Mouse (Mus musculus): Measurements from ENCODE around the gene Nrxn3. TPM values are rescaled to one million over a fixed set of nuclear protein-coding genes. Genes with fewer than 3 reads are reported as not detected.

The Nrxn3 gene
- total RNA-seq, 2 experiments from 2014 or later, result 0.51 to 0.55 TPM

DNA sequence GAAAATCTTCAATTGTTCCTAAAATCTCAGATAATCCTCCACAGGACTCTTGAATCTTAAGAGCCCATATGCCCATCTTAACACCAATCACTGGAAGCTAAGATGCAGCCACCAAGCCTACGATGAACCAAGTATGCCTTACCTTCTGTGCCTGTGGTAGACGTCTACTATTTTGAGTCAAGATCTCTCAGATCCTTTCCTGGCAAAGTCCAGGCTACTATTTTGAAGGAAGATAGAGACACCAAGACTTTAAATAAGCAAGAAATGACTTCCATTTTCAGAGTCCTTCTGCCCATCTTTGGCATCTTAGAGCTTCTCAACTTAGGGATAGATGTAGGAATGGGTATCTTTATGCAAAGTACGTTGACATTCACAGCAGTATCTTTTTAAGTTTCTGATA lies 561.7 kb downstream of the Nrxn3 start:
- intact Hi-C loops (cut with DNase I; ENCODE audit: low total_unique reads), result no loop called here
- no peak for DNase-seq

DNA sequence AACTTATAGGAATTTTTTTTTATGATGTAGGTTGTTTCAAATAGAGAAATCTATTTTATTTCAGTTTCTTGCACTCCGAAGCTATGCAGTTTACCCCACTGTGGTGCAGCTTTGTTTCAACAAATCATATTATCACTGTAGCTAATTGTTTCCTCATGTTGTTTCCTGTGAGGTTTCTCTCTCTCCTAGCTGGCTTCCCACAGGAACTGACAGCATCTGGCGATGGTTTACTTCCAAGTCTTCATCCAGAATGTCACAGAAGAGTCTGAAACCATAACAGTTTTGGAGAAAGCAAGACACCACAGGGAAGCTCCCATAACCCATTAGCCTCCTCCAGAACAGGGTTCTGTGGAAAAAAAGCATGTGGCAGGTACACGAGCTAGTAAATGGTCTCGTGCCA lies 564.4 kb downstream of the Nrxn3 start:
- DNase-seq, result no peak
- intact Hi-C loops (cut with DNase I; ENCODE audit: low total_unique reads), result no loop called here

DNA sequence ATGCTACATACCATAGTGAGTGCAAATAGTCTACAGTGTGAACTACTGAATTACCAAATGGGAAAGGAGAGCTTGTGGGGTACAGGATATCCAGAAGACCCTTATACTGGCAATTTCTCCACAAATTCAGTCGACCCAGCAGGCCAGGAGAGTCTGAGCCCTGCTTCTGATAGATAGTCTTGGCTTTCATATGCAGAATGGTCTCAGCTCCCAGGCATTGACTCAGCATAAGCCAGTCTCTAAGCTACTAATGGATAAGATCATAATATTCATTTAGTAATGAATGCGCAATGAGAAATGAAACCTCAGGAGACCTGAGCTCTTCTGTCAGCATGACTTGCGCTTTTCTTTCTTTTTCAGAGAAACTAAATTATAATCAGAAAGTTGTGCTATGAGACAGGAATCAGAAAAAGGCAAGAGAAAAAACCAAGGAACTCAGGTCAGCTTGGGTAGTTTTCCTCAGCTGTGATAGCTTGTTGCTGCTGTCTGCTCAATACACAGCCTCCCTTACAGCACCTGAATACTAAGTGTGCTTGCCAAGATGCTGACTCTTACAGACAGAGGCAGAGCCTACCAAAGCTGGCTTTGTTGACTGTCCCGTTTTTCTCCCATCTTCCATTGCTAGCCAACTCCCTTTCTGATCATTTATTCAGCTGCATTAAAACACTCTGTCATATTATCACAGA lies 567.1 kb downstream of the Nrxn3 start:
- no peak for DNase-seq
- intact Hi-C loops (cut with DNase I; ENCODE audit: low total_unique reads), result no loop called here

DNA sequence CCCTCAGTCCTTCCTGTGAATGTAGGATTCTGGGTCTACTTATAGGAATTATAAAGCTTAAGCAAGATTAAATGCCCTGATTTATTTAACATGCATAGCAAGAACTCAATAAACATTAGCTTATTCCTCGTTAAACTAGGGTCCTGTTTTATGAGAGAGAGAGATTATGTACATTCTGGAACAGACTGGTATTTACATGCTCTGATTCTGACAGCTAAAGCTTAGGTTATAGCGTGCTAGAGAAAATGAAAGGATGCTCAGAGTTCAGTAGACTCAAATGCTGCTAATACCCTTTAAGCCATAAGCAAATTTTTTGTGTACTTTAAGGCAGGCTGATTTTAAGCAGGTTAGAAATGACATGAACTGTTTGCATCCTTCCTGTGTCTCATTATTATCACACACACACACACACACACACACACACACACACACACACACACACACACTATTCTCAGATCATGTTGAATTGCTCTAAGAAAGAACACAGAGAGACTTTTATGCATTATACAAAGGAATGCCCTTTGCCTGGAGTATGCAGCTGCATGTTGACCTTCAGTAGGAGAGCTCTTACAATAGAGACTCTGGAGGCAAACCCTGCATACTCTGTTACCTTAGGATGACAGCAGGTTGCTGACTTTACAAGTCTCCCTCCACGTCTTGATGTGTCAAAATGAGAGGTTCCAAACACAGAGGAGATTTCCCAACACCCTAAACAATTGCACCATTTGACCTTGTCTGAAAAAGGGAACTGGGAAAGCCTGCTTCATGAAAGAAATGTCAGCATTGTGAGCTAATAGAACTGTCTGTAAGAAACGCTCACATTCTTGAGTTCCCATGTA lies 568.3 kb downstream of the Nrxn3 start:
- intact Hi-C loops (cut with DNase I; ENCODE audit: low total_unique reads), result no loop called here
- DNase-seq, result no peak

DNA sequence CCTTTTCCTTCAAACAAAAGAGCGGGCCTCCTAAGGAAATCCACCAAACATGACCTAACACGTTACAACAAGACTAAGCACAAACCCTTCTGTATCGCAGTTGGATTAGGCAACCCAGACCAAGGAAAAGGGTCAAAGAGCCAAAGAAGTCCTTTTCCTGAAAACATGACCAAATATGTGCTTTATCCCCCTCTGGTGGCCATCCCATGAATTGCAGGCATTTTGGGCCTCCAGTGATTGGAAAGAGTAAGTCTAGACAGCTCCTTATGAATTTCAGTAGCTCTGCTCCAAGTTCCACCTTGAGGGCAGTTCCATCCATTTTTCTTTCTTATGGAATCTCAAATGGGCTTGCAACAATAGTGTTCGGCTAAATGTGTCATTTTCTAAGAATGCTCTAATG lies 579.3 kb downstream of the Nrxn3 start:
- intact Hi-C loops (cut with DNase I; ENCODE audit: low total_unique reads), result no loop called here
- peak; percentile 23 for DNase-seq

DNA sequence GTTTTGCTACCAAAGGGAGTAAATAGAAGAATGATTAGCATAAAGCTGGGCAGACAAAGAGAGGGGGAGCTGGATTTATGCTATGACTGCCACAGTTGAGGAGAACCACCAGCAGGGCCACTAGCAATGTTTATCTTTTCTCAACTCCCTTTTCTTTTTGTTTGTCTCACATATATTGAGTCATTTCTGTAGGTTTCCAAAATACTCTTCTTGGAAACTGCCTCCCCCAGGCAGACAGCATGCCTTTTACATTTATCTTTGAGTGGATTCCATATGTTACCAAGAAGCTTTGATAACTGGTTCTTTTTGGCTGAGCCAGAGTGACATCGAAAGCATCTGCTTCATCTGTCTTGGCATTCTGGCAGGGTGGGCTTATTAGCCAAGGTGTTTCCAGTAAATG lies 587.5 kb downstream of the Nrxn3 start:
- intact Hi-C loops (cut with DNase I; ENCODE audit: low total_unique reads), result no loop called here
- DNase-seq, result no peak

DNA sequence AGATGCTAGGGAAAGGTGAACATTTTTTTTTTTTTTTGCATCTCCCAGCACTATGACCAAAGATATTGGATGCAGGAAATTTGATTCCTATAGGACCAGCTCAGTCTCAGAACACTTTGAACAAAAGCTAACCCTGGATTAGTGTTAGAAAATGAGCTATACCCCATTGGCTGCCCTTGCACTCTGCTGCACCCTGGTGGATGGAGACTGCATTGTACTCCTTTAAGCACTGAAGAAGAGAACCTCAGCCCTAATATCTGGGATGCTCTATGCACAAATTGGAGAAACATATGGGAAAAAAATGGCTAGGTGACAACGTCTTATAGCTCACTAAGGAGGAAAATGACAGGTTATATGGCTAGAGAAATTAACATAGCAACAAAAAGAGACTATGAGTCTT lies 589.9 kb downstream of the Nrxn3 start:
- intact Hi-C loops (cut with DNase I; ENCODE audit: low total_unique reads), result no loop called here
- DNase-seq, result no peak

DNA sequence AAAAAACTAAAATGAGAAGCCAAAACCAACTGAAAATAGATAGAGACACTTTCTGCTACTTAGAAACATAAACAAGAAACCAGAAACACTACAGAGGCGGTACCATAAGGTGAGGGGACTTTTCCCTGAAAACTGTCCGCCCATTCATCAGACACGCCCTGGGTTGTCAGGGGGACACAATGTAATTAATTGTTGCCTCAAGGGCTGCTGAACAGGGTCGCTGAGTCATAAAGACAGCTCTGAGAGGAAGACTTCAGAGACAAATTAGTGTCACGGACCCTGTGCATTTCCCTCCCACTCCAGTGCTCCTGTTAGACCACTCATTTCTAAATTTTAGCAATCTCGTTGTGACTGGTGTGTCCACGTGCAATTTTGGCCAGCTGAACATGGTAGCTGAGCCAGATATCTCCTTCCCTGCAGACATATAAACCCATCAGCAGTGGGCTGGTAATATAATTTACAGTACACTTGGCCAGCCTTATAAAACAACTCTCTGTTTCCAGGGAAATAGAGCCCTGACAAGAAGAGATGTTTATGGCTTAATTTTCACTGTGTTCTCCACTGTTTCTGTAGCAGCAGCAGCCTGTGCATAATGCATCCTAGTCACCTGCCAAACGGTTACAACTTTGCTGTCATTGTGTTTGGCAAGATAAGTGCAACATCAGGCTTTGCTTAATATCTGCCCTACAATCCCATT lies 603.3 kb downstream of the Nrxn3 start:
- intact Hi-C loops (cut with DNase I; ENCODE audit: low total_unique reads), result no loop called here
- no peak for DNase-seq

DNA sequence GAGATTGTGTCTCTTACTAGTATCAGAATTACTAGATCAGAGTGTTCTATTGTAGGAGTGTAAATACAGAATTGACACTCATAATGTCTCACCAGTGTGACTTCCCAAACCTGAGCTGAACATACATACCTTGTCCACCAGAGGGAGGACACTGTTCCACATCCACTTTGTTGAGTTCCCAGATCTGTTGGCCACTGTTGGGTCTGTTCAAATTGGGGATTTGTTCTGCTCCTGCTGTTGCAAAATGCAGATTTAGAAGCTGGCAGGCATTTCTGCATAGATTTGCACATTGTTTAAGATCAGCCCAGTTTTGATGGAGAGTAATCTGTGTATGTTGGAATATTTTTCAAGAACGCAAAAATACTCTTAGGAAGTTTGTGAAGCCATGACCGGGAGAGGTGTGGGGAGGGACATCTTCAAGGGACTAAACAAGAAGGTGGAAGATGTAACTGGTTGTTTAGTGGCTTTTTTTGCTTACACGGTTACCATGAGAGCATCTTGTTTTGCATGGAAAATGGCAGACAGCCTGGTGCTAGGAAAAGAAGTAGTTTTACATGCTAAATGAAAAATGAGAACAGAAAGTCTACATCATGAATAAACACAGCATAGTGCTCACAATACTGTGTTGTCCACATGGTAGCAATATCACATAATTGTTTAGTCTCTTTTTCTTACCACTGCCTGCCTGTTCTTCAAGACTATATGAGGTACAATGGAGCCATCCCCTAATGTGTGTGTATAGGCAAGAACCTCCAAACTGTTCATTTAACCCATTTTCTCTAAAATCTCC lies 609.0 kb downstream of the Nrxn3 start:
- no peak for DNase-seq
- intact Hi-C loops (cut with DNase I; ENCODE audit: low total_unique reads), result no loop called here

DNA sequence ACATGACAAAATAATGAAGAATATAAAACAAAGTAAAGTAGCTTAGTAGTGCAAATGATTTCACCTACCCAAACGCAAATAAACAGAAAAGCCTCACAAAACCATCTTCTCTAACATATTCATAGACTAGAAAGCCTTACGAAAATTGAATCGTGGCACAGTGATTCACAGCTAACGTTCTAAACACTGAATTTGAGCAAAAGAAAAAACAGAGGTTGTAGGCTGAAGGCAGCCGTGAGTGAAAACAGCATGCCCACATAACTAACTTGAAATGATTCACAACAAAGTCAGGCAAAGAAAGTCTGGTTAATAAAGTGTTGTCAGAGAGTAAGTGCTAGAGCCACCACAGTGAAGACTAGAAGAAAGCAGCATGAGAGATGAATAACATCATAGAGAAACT lies 610.8 kb downstream of the Nrxn3 start:
- no peak for DNase-seq
- intact Hi-C loops (cut with DNase I; ENCODE audit: low total_unique reads), result no loop called here

DNA sequence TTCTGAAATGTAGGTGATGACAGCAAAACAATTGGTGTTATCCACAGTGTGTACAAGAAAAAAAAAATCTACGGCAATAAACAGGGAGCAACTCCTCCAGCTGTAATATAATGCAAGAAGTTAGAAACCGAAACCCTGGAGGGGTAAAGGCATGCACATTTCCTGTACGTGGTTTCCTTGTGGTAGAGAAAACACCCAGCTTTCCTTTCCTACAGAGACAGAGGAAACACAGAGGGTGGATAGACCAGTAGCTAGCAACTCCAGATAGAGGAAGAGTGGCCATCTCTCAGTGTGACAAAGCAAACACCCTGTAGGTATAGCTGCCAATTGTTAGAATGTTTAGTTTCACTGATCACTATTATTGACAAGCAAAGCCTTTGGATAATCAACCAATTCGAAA lies 642.2 kb downstream of the Nrxn3 start:
- no peak for DNase-seq
- intact Hi-C loops (cut with DNase I; ENCODE audit: low total_unique reads), result no loop called here

DNA sequence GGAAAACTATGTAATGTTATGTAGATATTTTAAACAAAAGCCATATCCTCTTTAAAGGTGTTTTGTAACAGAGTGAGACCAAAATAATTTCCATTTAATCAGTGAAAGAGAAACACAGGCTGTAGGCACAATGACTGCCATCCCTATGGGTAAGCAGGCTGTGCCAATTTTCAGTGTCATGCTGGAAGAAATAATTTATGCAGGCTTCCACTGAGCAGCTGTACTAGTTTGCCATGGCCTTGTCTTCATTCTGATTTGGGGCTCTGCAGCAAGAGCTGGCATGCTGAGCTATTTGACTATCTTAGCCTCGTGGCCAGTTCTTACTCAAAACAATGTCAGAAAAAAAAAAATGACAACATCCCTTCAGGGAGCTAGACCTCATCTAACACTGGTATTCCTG lies 647.3 kb downstream of the Nrxn3 start:
- no peak for DNase-seq
- intact Hi-C loops (cut with DNase I; ENCODE audit: low total_unique reads), result no loop called here

DNA sequence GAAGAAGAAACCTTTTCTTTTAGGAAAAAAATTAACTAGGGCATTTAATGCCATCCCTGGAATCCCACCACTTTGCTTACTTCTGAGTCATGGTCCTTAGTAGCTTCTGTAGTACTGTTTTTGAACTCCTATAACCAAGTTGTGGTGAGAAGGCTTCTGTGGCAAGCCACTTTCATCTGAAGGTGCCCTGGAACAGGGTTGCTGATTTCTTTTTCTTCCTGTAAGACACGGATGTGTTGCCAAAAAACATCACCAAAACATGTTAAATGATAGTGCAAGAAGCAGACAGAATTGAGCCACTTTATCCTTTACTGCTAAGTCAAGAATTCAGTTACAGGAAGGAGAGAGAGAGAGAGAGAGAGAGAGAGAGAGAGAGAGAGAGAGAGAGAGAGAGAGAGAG lies 653.9 kb downstream of the Nrxn3 start:
- no peak for DNase-seq
- intact Hi-C loops (cut with DNase I; ENCODE audit: low total_unique reads), result no loop called here

DNA sequence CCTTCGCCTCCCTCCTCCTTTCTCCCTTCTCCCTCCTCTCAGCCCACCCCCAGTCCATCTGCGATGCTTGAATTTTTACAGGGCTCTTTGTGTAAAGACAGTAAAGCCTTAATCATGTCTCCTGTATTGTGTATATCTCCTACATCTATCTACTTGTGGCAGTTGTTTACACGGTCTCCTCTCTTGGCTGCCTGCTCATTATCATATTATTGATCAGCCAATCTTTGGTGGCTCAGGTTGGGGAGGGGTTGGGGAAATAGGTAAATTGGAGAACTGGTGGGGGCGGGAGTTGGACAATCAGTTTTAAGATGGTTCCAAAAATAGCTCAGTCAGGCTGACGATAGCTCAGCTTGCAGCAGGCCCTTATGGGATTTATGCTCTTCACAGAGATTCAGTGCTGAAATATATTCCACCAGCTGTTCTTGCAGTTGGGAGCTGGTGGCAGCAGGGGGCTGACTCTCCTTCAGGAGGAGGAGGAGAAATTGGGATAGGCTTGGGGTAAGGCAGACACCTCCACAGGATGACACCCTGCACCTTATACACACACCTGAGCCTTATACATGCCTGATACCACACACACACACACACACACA lies 654.5 kb downstream of the Nrxn3 start:
- DNase-seq, result no peak
- intact Hi-C loops (cut with DNase I; ENCODE audit: low total_unique reads), result no loop called here

DNA sequence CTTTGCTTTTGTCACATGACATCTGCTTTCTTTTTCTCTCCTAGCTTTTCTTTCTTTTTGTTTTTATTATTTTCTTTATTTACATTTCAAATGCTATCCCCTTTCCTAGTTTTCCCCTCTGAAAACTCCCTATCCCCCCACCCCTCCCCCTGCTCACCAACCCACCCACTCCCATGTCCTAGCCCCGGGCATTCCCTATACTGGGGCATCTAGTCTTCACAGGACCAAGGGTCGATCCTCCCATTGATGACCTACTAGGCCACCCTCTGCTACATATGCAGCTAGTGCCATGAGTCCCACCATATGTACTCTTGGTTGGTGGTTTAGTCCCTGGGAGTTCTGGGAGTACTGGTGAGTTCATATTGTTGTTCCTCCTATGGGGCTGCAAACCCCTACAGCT lies 655.0 kb downstream of the Nrxn3 start:
- no peak for DNase-seq
- intact Hi-C loops (cut with DNase I; ENCODE audit: low total_unique reads), result no loop called here

DNA sequence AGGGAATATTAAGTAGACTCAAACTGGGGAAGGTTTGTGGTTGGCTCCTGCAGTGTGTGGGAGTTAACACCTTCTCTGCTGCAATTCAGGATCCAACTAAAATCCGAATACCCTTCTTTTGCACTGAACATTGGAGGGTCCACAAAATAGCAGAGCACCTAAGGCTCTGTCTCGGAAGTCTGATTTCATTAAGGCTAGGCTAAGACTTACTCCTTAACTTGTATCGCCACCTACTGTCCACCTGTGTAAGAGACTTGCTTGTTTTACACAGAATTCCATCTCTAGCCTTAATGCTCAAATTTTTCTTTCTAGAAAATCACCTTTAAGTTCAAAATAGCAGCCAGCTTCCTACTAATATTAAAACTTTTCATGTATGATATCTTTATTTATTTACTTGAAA lies 660.6 kb downstream of the Nrxn3 start:
- intact Hi-C loops (cut with DNase I; ENCODE audit: low total_unique reads), result no loop called here

DNA sequence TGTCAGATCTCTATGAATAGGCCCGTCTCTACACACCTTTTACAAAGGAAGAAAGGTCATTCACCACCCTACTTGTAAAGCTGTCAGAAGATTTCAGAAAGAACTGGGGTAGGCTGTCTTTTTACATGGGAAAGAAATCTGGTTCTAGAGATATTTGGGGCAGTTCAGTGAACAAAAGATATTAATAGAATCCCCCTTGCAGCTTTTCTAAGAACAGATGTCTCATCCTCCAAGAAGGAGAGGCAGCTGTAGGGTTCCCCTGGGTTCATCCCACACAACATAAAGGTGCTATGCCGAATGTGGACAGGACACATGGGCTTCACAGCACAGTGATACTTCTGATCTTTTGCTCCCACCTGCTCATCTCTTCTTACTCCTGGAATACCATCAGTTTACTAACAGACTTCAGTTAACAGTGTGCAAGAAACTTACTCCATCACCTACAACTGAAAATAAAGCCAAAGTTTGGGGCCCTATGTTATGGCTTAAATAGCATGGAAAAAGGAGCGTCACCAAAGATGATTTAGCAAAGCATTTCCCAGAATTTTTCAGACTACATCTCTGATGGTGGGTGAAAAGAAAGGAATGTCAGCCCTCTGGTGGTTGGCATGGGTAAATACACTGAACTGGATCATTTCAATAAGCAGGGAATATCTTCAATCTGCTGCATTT lies 672.6 kb downstream of the Nrxn3 start:
- intact Hi-C loops (cut with DNase I; ENCODE audit: low total_unique reads), result no loop called here

More for the DNA sequence above, 660.6 kb downstream of the Nrxn3 start:
- DNase-seq, result no peak

DNA sequence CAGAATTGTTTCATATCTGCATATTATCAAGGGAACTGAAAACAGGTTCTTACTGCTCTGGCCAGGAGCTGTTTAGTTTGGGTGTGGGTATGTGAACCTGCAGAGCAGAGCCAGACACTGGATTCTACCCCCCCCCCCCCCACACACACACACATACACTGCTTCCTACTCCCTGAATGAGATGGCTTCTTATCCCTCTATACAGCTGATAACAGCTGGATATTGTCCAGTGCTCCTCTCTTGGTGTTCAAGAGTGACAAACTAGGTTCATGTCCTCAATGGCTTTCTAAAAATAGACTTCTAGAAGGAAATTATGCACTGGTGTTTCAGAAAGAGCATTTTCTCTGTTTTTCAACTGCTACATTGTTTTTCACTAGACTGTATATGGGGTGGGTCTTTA lies 713.8 kb downstream of the Nrxn3 start:
- intact Hi-C loops (cut with DNase I; ENCODE audit: low total_unique reads), result no loop called here
- no peak for DNase-seq

More for the DNA sequence above, 672.6 kb downstream of the Nrxn3 start:
- no peak for DNase-seq

Data from gastrocnemius, postnatal 14 days (tissue).